Mouse (Mus musculus) neutrophil, adult 5-6 weeks (primary cell): Measurements from ENCODE around the gene Trex1. TPM values are rescaled to one million over a fixed set of nuclear protein-coding genes. Genes with fewer than 3 reads are reported as not detected.

Source experiments
- ATAC-seq: fragments of 151-379, 151-347 bp; 2 replicates; pipeline ENCODE4 v1.8.0; 2017; ENCODE audit warnings: mild to moderate bottlenecking, moderate TSS enrichment; ENCODE audit not compliant: insufficient number of reproducible peaks, poor library complexity, low FRiP score, severe bottlenecking; ENCODE audit errors: extremely low read depth
- total RNA-seq: library from RNA; stranded (forward); fragments of 200-1000 nt; gene quantifications from 2 replicates; pipeline ENCODE4 v1.2.3, GENCODE M21; 2017

Trex1 gene
- 28.9 and 29.1 TPM in 2 replicates for total RNA-seq

DNA sequence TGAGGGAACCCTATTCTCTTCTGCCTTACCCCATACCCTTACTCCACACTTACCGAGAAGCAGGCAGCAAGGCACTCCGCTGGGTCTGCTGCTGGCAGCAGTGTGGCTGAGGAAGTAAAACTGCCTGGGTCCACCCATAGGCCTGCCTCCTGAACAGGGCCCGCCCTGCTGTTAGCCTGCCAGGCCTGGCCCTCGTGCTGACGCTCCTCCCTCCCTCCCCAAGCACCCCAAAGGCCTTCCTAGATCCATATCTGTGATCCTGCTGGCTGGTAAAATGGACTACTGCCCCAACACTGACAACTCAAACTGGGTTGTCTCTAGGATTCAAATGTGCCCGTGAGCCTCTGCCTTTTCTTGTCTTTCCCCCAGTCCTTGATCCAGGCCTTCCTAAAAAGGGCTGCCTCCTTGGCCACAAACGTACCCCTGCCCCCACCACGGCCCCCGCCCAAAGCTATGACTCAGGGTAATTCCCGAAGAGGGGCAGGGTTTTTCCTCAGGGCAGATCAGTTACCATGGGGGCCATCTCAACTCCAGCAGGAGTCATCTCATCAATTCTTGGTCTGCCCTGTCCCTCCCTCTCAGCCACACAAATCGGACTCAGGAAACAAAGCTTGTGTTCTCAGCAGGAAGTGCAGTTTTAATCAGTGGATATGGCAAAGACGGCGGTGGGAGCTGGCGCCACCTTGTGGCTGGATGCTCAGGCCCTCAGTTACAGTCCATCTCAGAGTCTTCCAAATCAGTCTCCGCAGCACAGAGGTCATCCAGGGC is at the start of gene Trex1:
Trex1 (minus strand) TSS at position 599 of the 768 bp plus-strand sequence.
- peak; percentile 66 for ATAC-seq

DNA sequence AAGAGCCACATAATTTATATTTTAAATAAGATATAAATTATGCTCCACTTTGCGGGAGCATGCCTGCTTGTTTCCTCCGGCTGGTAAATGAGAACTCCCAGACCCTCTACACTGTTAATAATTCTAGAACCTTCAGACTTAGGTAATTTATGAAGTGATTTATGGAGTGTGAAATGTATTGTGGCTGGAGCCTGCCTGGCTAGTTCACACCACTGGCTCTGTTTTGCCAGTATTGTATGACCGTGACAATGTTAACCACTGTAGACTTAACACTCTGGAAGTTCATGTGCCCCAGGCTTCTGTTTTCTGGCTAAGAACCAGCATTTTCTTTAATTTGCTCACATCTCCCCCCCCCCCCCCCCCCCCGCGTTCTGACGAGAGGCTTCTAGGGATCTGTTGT is 47.8 kb upstream of the Trex1 start:
- no peak for ATAC-seq

DNA sequence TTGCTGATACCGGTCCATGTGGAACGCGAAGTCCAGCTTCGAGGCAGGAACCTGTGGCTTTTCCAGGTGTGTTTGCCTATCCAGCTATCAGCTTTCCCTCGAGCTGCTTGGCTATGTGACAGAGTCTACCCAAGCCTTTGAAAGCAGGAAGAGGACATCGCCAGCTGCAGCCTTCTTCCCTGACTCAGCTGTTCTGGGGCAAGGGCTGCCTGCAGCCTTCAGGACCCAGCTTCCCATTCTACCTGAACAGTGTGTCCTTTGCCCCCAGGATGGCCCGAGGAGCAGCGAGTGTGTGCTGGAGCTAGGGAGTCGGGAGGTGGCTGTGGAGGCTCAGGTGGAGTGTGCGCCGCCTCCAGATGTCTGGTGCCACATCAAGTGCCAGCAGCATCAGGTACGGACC is 46.1 kb upstream of the Trex1 start:
- no peak for ATAC-seq

DNA sequence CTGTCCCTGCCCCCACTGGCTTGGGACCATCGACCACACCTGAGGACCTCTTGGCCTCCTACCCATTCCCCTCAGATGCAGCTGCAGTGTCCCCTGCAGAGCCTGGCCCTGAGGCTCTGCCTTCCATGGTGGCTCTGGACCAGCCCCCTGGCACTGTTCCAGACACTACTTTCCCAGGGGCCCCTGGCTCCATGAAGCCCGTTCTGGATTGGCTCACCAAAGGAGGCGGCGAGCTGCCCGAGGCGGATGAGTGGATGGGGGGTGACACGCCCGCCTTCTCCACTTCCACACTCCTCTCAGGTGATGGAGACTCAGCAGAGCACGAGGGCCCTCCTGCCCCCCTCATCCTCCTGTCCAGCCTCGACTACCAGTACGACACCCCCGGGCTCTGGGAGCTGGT is 45.5 kb upstream of the Trex1 start:
- no peak for ATAC-seq

DNA sequence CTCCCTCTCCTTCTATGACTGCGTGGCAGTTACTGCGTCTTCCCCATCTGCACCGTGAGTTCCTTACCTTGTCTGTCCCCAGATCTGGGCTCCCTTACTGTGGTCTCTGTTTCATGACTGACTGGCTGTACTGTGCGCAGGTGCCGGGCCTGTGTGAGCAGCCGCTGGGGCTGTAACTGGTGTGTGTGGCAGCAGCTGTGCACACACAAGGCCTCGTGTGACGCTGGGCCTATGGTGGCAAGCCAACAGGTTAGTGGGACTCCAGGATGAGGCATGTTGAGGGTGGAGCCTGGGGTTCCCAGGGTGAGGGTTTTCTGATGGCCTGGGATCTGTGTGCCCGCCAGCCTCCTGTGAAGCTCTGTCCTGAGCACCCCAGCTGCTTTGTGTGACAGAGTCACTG is 44.5 kb upstream of the Trex1 start:
- no peak for ATAC-seq

DNA sequence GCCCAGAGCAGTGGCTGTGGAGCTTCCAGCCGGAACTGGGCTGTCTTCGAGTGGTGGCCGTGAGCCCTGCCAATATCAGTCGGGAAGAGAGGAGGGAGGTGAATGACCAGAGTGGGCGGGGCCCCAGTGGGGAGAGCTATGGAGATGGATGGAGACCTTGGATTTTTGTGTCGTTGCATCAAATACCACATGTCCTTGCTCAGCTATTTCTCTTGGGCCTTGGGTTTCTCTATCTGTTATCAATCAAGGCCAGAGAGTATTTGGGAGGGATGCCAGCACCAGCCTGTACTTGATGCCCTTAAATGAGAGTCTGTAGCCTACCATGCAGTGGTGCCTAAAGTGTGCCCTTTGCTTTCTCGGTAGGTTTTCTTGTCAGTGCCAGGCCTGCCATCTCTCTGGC is 43.7 kb upstream of the Trex1 start:
- ATAC-seq, result no peak

DNA sequence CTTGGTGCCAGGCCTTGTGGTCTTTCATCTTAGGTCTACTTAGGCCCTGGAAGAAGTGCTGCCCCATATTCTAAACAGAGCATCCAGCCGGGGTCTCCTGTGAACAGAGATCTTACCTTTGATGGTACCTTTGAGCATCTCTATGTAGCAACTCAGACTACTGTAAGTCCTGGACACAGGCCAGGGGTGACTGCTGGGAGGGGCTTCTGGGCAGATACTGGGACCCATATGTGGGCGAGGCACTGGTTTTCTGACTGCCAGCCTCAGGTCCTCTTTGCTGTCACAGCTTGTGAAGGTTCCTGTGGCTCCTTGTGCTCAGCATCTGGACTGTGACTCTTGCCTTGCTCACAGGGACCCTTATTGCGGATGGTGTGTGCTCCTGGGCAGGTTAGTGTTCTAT is 43.0 kb upstream of the Trex1 start:
- ATAC-seq, result no peak

DNA sequence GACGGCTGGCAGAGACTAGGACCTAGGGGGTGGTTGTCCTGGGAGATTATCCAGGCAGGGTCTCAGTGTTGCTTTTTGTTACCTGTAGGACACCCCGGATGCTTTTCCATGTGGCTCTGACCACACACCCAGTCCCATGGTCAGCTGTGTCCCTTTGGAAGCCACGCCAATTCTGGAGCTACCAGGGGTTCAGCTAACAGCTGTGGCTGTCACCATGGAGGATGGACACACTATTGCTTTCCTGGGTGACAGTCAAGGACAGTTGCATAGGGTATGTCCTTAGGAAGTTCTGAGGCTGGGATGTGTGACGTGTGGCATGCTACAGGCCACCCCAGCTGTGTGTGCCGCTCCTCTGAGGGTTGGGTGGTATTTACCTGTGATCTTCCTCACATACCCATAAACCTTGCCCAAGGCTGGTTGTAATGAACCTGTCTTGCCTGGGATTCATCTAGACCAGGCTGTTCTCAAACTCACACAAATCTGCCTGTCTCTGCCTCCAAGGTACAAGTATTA is 42.5 kb upstream of the Trex1 start:
- no peak for ATAC-seq

DNA sequence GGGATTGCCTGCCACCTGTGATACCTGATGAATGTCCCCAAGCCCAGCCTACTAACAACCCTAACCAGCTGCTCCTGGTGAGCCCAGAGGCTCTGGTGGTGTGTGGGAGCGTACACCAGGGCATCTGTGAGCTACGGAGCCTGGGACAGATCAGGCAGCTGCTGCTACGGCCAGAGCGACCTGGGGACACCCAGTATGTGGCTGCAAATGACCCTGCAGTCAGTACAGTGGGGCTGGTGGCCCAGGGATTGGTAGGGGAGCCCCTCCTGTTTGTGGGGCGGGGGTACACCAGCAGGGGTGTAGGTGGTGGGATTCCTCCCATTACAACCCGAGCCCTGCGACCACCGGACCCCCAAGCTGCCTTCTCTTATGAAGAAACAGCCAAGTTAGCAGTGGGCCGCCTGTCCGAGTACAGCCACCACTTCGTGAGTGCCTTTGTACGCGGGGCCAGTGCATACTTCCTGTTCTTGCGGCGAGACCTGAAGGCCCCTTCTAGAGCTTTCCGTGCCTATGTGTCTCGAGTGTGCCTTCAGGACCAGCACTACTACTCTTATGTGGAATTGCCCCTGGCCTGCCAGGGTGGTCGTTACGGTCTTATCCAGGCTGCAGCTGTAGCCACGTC is 40.9 kb upstream of the Trex1 start:
- ATAC-seq, result no peak

DNA sequence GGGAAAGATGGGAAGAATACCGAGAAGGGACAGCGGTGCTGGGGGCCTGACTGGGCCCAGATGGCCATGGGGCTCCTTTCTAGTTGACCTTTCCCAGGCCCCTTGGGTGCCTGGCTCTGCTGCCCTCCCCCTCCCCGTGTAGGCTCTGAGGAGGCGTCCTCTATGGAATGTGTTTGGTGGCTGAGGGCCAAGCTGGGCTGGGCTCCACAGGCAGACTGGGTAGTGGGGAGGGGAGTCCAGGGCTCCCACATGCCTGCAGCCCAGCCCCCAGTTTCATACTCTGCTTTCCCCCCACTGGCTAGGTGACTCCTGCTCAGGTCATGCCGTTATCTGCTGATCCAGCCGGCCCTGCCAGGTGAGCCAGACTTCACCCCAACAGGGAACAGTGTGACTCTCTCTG is 39.4 kb upstream of the Trex1 start:
- no peak for ATAC-seq

DNA sequence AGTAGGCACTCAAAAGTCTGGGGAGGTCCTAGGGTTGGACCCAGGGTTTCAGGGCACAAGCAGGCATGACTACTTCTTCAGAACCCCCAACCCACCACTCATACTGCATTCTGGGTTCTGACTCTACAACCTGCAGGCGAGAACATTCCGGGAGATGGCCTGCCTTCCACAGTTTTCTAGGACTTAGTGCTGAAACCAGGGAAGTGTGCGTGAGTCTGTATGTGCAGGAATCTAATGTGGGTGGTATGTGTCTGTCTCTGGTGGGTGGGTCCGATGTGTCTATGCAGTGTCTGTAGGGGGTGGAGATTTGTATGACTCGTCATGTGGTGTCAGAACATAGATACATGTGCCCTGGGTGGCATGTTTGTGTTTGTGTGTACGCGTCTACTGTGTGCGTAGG is 38.8 kb upstream of the Trex1 start:
- ATAC-seq, result no peak

DNA sequence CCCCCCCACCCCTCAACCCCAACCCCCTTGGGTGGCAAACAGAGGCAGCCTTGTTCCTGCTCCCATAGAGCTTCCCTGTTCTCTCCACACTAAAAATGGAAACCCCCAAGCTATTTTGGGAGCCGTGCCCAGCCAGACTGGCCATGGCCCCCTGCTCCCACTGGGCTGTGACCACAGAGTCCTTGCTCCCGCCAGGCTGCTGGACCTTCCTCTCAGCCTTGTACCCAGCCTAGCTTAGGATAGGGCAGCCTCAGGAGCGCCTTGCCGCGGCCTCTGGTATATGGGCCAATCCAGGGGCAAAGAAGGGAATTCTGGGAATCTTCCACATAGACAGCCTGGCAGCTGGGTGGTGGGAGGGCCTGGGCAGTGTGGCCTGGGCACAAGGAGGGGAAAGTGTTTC is 38.3 kb upstream of the Trex1 start:
- no peak for ATAC-seq

DNA sequence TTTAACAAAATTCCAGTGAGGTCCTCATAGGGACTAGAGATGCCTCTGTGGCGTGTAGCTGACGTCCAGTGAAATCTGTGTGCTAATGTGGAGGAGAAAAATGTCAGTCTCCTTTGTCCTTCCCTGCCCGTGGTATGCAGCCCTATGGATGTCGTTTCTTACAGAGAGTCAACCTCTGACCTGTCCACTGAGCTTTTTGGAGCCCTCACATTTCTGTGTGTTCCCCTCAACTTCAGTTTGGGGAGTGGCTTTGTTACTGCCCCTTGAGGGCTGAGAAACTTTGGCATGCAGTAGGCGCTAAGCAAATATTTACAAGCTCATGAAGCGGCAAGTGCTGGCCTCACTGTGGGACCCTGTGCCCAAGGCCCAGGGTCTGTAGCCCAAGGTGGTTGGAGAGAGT is 37.8 kb upstream of the Trex1 start:
- ATAC-seq, result no peak

DNA sequence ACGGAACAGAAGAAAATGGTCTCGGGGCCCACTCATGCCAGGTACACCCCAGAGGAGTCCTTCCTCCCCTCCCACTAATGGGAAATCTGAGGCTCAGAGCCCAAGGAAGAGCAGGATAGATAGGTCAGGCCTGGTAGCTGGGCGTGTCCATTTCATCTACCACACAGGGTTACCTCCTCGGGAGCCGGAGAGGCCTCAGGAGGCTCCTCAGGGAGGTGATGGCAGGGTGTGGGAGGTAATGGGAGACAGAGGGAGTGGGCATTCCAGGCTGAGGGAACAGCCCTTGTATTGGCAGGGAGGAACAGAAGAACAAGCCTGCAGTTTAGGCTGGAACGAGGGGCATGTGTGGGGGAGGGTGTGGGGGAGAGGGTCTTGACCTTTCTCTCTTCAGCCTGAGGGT is 37.3 kb upstream of the Trex1 start:
- ATAC-seq, result no peak

DNA sequence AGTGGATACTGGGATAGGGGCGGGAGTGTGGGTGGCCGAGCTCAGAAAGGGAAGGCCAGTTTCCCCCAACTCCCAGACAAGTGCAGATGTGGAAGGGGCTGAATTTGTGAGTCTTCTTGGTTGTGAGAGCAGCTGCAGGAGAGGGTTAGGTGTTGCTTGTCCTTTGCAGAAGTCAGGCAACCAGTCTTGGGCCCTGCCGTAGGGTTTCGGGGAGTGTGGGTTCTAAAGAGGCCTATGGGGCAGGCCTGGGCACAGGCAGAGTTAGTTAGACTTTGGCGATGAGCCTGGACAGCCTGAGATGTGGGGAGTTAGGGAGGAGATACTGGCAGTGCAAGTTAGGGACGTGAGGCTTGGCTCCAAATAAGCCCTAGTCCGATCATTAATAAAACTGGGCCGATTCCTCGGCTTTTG is 36.7 kb upstream of the Trex1 start:
- no peak for ATAC-seq

DNA sequence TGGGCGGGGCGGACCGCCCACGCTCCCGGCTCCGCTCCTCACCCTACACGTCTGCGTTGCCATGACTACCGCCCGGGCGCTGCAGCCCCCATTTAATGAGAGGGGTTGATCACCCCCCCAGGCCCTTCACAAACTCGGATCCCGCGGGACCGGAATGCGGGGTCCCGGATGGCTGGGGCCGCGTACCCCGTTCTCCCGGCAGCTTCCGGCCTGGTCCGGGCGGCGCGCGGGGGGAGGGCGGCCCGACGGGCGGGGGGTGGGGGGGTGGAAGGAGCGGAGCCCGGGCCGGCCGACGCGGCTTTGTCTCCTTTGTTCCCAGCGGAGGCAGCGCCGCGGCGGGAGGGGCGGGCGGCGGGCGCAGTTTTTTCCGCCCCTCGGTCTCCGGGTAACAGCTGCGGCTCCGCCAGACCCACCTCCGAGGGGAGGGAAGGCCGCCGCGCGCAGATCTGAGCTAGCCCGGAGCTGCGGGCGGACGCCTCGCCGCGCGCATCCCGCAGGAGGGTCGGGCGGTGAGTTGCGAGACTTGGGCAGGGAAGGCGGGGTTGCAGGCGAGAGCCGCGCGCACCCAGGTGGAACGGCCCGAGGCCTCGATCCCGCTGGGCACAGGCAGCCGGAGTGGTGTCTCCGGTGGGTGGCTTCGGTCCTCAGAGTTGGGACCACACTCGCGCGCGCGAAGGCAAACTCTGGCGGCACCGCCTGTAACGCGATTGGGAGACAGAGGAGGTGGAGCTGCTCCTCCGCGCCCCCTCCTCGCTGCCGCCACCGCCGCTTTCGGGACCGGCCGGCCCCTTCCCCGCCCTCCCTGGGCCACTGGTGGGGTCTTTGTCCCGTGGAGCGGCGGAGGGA is 35.8 kb upstream of the Trex1 start, which contains the start of gene Plxnb1:
Plxnb1 (plus strand) TSS at position 253 of the 846 bp plus-strand sequence.
- ATAC-seq, result peak; percentile 10; the same call in 1 of the 2 replicates

DNA sequence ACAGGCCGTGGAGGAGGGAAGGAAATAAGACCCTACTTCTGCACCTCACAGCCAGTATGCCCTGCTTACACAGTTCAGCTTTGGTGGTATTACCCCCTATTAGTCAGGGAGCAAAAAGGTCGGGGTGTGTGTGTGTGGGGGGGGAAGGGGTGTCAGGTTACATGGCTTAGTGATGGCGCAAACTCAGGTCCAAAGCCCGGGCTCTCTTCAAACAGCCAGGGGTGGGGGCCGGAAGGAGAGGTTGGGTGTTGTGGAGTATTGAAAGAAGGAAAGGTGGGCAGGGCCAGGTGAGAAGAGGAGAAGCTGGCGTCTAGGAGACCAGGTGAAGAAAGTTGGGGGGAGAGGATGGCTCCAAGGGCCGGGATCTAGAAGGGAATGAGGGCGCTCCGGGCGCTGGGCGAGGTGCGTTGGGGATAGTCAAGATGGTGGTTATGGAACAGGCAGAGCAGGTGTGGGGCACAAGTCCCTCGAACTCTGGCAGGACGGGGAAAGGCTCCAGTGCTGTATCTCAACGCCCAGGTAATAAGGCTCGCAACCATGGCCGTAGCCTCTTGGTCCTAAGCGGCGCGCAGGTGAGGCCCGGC is 35.1 kb upstream of the Trex1 start:
- ATAC-seq, result no peak

DNA sequence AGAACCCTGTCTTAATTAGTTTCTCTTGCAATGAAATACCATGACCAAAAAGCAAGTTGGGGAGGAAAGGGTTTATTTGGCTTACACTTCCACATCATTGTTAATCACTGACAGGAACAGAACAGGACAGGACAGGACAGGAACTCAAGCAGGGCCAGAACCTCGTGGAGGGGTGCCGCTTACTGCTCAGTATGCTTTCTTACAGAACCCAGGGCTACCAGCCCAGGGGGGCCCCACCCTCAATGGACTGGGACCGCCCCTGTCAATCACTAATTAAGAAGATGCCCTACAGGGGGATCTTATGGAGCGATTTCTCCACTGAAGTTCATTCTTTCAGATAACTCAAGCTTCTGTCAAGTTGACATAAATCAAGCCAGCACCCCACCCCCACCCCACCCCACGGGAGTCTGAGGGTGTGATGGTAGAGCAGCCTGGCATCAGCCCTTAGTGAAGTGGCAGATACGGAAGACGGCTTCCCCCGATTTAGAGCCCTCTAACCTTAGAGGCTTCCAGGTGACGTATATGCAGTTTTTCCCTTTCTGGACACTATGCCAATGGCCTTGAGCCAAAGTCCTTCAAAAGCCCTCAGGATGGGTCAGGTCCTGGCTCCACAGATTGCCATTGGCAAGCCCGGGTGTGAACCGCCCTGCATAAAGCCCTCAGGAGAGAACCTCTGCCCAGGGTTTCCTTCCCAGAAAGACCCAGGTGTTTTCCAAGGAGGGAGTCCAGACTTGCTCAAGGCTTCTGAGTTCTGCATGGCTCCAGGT is 34.4 kb upstream of the Trex1 start:
- ATAC-seq, result no peak

DNA sequence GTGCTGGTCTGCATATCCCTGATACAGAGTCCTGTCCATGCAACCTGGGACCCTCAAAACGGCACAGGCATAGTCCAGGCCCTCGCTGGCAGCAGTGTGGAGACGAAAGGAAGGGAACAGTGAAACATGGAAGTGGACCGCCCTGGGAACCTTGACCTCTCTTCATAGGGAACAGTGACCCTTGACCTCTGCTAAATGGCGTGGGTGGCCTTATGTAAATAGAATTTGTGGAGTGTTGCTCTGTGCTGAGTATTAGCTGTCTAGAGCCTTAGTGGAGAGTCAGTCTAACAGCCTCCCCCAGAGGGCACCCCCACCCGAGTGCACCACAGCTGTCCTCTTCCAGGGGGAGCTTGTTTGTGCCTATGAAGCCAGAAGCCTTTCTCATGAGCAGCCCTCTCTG is 33.3 kb upstream of the Trex1 start:
- ATAC-seq, result no peak
